Mouse (Mus musculus) C2C12 (cell line): ENCODE measurements at regions not wholly inside any gene's neighbourhood (a gene's known extent, or its start where the extent isn't known, plus 50 kb on each side); places are given as distances from the start of the nearest gene placed in this dataset.

Source experiments
- CTCF ChIP-seq: IDR thresholded peaks from one replicate; pipeline ENCODE4 v1.5.1; 2011; ENCODE audit not compliant: control insufficient read depth, insufficient read depth, insufficient read length
- MAX ChIP-seq: IDR thresholded peaks from one replicate; pipeline ENCODE4 v1.6.1; 2011; ENCODE audit warnings: mild to moderate bottlenecking, control low read depth
- MYOD1 ChIP-seq: IDR thresholded peaks from one replicate; pipeline ENCODE4 v1.6.1; 2011; ENCODE audit warnings: low read depth; ENCODE audit not compliant: control insufficient read depth, insufficient read length
- MYOG ChIP-seq: IDR thresholded peaks from one replicate; pipeline ENCODE4 v1.6.1; 2011; ENCODE audit not compliant: control insufficient read depth, insufficient read length; ENCODE audit errors: extremely low read depth
- USF1 ChIP-seq: IDR thresholded peaks from one replicate; pipeline ENCODE4 v1.6.1; 2011; ENCODE audit warnings: low read depth, mild to moderate bottlenecking, control low read depth, moderate library complexity

GRCm38 (mm10) chr13:99041256-99041655 is 56.9 kb upstream of the 1700024P04Rik start:
- TF ChIP-seq CTCF: no peak
- TF ChIP-seq USF1: no peak
- TF ChIP-seq MYOD1: no peak
- TF ChIP-seq MAX: no peak
- TF ChIP-seq MYOG: no peak
